Mouse (Mus musculus) cerebellum, postnatal 36 days (tissue): Measurements from ENCODE around the gene Ago4.
"Not testable (repeated sequence)": the region's sequence is repeated elsewhere in the genome, so short reads cannot be mapped to it uniquely, and the experiment has no call there.

ENCODE experiments used
- DNase-seq, 2 experiments: peaks; one replicate each; pipeline ENCODE4 v3.0.0; 2021 to 2022; ENCODE audit warnings: mixed read lengths in 2 of 2

Ago4 gene

GRCm38 (mm10) chr4:126532827-126533728, at the start of gene Ago4:
Gene Ago4, minus strand, starts transcription at chr4:126533472.
- peak; percentile 33 to 76 for DNase-seq

GRCm38 (mm10) chr4:126579077-126579476, 45.8 kb upstream of the Ago4 start:
- no peak for DNase-seq

GRCm38 (mm10) chr4:126577920-126578319, 44.6 kb upstream of the Ago4 start:
- no peak for DNase-seq

DNA sequence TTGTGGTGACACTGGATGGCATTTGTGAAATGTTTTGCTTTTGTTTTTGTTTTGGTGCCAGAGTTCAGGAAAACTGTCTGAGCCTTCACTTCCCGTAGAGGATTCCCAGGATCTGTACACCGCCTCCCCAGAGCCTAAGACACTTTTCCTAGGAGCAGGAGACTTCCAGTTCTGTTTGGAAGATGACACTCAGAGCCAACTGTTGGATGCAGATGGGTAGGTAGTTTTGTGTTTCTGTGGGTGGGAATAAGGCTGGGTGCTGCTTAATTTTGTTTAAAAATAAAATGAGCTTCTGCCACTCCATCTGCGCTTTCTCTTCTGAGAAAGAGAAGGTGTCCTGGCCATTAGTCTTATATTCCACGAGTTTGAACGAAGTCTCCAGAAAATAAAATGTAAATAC, 43.0 kb upstream of the Ago4 start:
- no peak for DNase-seq

DNA sequence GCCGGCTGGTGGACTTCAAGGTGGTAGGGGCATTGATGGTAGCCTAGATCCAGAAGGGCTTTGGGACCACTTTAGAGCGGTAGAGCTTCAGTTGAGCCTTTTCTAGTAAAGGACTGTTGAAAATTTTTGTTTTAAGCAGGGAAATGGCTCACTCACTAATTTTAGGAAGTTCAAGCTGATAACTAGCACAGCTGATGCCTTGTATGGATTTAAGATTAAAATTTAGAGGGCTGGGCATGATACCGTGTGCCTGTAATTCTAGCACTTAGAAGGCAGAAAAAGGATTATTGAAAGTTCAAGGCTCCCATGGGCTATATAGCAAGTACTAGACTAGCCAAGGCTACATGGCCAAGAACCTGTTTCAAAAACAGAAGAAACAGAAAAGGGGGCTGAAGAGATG, 36.5 kb upstream of the Ago4 start:
- DNase-seq, result no peak

DNA sequence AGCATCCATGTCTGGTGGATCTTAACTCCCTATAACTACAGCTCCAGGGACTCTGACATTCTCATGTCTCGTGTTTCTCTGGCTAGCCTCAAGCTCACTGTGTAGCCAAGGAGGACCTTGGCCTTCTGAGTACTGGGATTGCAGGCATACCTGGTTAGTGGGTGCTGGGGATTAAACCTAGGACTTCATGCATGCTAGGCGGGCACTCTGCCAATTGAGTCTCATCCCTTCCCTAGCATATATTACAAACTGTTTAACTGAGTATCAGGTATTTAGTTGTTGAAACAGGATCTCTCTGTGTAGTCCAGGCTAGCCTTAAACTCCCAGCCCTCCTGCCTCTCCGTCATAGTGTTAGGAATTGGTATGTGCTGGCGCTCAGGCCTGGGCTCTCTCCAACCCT, 34.0 kb upstream of the Ago4 start:
- DNase-seq, result no peak

GRCm38 (mm10) chr4:126563798-126564197, 30.5 kb upstream of the Ago4 start:
- no peak for DNase-seq

- DNase-seq, result peak; percentile 71 to 78
These were observed 23.8 kb upstream of the Ago4 start, which contains the start of gene Clspn for GRCm38 (mm10) chr4:126556809-126557711. Gene Clspn, plus strand, starts transcription at chr4:126556935.

DNA sequence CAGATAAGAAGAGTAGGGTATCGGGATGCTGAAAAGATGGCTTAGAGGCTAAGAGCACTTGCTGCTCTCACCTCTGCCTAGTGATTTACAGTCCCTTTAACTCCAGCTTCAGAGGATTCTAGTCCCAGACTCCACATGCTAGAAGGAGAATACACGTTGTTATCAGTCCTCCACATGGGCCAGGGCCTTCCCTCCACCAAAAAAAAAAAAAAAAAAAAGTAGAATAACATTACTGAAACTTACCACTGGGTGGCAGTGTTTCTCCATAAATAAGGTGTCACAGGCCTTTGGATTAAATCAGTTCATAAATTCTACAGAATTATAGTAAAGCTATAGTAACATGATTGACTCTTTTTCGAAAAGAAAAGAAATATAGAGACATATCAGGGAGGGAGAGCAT, 21.2 kb upstream of the Ago4 start:
- DNase-seq, result peak in 1 of 2 experiments; percentile 10

DNA sequence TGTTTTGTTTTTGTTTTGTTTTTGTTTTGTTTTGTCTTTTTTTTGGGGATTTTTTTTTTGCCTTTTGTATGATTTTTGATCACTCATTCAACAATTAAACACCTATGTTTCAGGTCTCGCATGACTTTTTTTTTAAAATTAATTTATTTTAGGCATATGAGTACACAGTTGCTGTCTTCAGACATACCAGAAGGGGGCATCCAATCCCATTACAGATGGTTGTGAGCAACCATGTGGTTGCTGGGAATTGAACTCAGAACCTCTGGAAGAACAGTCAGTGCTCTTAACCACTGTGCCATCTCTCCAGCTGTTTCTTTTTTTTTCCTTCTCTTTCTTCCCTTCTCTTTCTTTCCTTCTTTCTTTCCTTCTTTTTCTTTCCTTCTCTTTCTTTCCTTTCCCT, 20.4 kb upstream of the Ago4 start:
- no peak for DNase-seq

GRCm38 (mm10) chr4:126553105-126553504, 19.8 kb upstream of the Ago4 start:
- no peak for DNase-seq

- DNase-seq, result no peak
These were observed 18.9 kb upstream of the Ago4 start for GRCm38 (mm10) chr4:126552136-126552535.

DNA sequence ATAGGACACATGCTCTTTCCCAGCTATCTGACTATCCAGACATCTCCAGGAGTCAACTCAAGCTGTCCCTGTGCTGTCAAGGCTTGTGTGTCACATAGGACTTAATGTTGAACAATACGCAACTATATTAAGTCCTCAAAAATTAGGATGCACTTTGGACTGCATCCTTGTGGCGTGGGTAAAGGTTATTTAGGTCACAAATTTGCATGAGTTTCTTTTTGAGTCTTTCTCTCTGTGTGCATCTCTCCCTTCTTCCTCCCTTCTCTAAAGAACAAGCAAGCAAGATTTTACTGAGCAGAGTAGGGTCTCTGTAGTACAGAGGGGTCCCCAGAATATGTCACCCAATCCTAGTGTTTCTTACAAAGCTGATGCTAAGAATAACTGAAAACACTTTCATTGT, 12.9 kb upstream of the Ago4 start:
- DNase-seq, result no peak

DNA sequence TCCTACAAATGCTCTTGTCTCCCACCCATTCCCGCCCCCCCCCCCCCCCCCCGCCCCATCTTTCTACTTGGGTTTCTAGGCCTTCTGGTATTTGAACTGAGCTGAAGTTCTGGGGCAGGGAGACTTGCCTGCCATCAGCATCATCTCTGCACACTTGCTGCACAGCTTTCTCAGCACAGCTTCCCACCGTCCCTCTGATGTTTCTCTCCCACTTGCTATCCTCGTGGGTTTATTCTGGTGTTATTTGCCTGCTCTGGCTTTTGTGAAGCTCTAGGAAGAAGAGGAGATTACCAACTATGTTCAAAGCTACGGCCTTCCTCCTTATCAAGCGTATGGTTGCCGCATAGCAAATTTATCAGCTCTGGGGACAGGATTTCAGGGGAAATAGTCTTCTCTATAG, 12.4 kb upstream of the Ago4 start:
- DNase-seq, result no peak

- no peak for DNase-seq
These were observed 11.7 kb upstream of the Ago4 start for GRCm38 (mm10) chr4:126545016-126545415.

DNA sequence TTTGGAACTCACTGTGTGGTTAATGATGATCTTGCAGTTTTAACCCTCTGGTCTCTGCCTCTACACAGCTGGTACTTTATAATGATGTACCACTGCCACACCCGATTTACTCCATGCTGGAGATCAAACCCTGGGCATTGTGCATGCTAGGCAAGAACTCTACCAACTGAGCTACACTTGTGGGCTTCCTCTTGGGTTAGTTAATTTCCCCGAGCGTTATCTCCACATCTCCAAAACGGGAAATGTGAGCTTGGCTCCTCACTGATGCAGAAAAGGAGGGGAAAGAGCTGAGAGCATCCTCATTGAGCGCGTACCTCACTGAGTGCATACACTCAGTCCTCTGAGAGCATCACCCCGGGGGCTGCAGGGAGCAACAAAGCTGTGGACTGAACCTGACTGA, 9.6 kb upstream of the Ago4 start:
- DNase-seq, result no peak

DNA sequence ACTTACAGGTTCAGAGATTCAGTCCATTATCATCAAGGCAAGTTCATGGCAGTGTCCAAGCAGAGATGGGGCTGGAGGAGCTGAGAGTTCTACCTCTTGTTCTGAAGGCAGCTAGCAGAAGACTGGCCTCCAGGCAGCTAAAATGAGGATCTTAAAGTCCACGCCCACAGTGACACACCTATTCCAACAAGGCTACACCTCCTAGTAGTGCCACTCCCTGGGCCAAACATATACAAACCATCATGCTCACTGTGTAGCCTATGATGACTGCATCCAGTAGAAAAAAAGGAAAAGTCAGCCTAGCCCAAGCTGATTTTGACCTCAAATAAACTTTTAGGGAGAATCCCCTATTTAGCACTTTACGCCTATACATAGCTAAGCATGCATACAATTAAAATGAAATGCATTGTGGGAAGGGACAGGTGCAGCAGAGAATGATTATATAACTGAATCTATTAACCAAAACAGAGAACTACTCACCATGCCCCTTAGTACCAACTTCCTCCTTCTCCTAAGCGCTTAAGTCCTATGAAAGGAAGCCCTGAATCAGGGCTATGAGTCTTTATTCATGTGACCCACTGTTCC, 7.3 kb upstream of the Ago4 start:
- no peak for DNase-seq

GRCm38 (mm10) chr4:126536865-126537264, 3.6 kb upstream of the Ago4 start:
- no peak for DNase-seq

DNA sequence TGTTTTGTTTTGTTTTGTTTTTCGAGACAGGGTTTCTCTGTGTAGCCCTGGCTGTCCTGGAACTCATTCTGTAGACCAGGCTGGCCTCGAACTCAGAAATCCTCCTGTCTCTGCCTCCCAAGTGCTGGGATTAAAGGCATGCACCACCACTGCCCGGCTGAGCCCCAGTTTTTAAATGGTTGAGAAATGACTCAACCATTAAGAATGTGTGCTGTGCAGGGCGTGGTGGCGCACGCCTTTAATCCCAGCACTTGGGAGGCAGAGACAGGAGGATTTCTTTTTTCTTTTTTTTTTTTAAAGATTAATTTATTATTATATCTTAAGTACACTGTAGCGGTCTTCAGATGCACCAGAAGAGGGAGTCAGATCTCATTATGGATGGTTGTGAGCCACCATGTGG, 2.4 kb upstream of the Ago4 start:
- DNase-seq, result not testable (repeated sequence)

- DNase-seq, result peak in 1 of 2 experiments; percentile 53
These were observed 428 bp upstream of the Ago4 start for GRCm38 (mm10) chr4:126533729-126534070.

- no peak for DNase-seq
These were observed 980 bp downstream of the Ago4 start for GRCm38 (mm10) chr4:126532292-126532691.

DNA sequence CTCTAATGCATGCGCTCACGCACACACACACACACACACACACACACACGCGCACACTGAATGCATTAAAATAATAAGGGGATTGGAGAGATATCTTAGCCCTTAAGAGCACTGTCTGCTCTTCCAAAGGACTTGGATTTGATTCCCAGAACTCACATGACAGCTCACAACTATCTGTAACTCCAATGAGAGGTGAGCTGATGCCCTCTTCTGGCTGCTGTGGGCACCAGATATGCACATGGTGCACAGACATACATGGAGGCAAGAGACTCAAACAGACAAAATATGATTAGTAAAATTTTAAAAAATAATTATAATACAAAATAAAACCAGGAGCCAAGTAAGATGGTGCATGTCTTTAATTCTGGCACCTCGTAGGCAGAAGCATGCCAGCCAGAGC, 6.4 kb downstream of the Ago4 start:
- DNase-seq, result no peak

GRCm38 (mm10) chr4:126526164-126526563, 7.1 kb downstream of the Ago4 start:
- no peak for DNase-seq
